Mouse (Mus musculus) lung, embryonic 14.5 days (tissue): ENCODE results near the gene Cep19. TPM values are rescaled to one million over a fixed set of nuclear protein-coding genes. Genes with fewer than 3 reads are reported as not detected.

Source experiments
- ATAC-seq: fragments of 200-750 bp; cut with Nextera tagmentation; 2 replicates; pipeline ENCODE4 v1.8.0; 2017; ENCODE audit warnings: mild to moderate bottlenecking, moderate TSS enrichment, moderate library complexity; ENCODE audit not compliant: insufficient read depth
- DNase-seq: peaks from one replicate; pipeline ENCODE4 v3.0.0-alpha.2; 2015
- H3K27ac ChIP-seq: fragments of 300-500 bp; sonication (generic); 2 replicates; pipeline ENCODE4 v1.5.1; 2014; ENCODE audit warnings: low read depth, mild to moderate bottlenecking, moderate library complexity
- H3K27me3 ChIP-seq: fragments of 300-500 bp; sonication (generic); 2 replicates; pipeline ENCODE4 v1.6.1; 2014; ENCODE audit warnings: low read length, control low read depth; ENCODE audit not compliant: insufficient read depth
- H3K36me3 ChIP-seq: fragments of 300-500 bp; sonication (generic); 2 replicates; pipeline ENCODE4 v1.6.1; 2014; ENCODE audit warnings: control low read depth; ENCODE audit not compliant: insufficient read depth
- H3K4me1 ChIP-seq: fragments of 300-500 bp; sonication (generic); 2 replicates; pipeline ENCODE4 v1.6.1; 2014; ENCODE audit warnings: antibody characterized with exemption, control low read depth; ENCODE audit not compliant: insufficient read depth
- H3K4me2 ChIP-seq: fragments of 300-500 bp; sonication (generic); 2 replicates; pipeline ENCODE4 v1.6.1; 2014; ENCODE audit warnings: mild to moderate bottlenecking
- H3K4me3 ChIP-seq: fragments of 300-500 bp; sonication (generic); 2 replicates; pipeline ENCODE4 v1.5.1; 2014; ENCODE audit warnings: low read depth, low read length
- H3K9ac ChIP-seq: fragments of 300-500 bp; sonication (generic); 2 replicates; pipeline ENCODE4 v1.6.1; 2014
- H3K9me3 ChIP-seq: fragments of 300-500 bp; sonication (generic); 2 replicates; pipeline ENCODE4 v1.6.1; 2016; ENCODE audit warnings: low read depth, low read length, control low read depth
- CTCF ChIP-seq: IDR thresholded peaks from 2 replicates; pipeline ENCODE4 v1.5.1; 2016; ENCODE audit warnings: antibody characterized with exemption, low read depth
- WGBS: fragments of 180-500 bp; shearing (Covaris S2); extraction: QIAGEN DNeasy Blood & Tissue Kit; methylation state at CpG from one replicate; pipeline ENCODE4 v1.1.7; 2014; 5-methylcytosine and 5-hydroxymethylcytosine counted together
- polyA plus RNA-seq: library from polyadenylated mRNA; unstranded; fragments of >200 nt; fragmentation: Nextera tagmentation; extraction: Ambion mirVana; gene quantifications from 2 replicates; pipeline ENCODE4 v1.2.1, GENCODE M21; 2014

Cep19 gene
- polyA plus RNA-seq, 1 experiment from 2014 or later: 33.9 TPM

GRCm38 (mm10) chr16:32108578-32108977 lies 9.0 kb downstream of the Cep19 start:
- no peaks in the 10 kb centered on the region for H3K9me3 ChIP-seq
- no peak overlapping the region for H3K4me3 ChIP-seq
- no peak for TF ChIP-seq CTCF
- no peak overlapping the region for H3K27ac ChIP-seq
- H3K27me3 ChIP-seq: no peaks in the 10 kb centered on the region
- H3K9ac ChIP-seq: no peak overlapping the region
- H3K4me1 ChIP-seq: no peaks in the 10 kb centered on the region
- DNase-seq: no peak
- 91% methylated on average over 2 of the region's 2 CpGs for WGBS
- H3K4me2 ChIP-seq: no peak overlapping the region
- ATAC-seq: no peak
- H3K36me3 ChIP-seq: peaks cover 20% of the 10 kb centered on the region; the same call in 1 of the 2 replicates

GRCm38 (mm10) chr16:32110951-32111699 lies 11.5 kb downstream of the Cep19 start:
- DNase-seq: peak; percentile 50

GRCm38 (mm10) chr16:32113541-32114218 lies 14.1 kb downstream of the Cep19 start:
- H3K4me3 ChIP-seq: no peak overlapping the region
- DNase-seq: peak; percentile 57
- H3K4me2 ChIP-seq: 0 out of 2 replicates have a peak overlapping the region, but pooled peaks have one; percentile 20

More at GRCm38 (mm10) chr16:32110951-32111699, 11.5 kb downstream of the Cep19 start:
- Histone ChIP-seq H3K9me3 (no peaks in the 10 kb centered on the region), H3K4me3 (no peak overlapping the region), H3K36me3 (peaks cover 16% of the 10 kb centered on the region; the same call in 1 of the 2 replicates), H3K27me3 (no peaks in the 10 kb centered on the region), H3K4me2 (no peak overlapping the region), H3K9ac (no peak overlapping the region), H3K4me1 (no peaks in the 10 kb centered on the region), H3K27ac (no peak overlapping the region)
- no peak for TF ChIP-seq CTCF
- 73% methylated on average over 15 of the region's 15 CpGs for WGBS
- ATAC-seq: no peak

GRCm38 (mm10) chr16:32114406-32114805 lies 14.8 kb downstream of the Cep19 start:
- Histone ChIP-seq H3K27me3 (no peaks in the 10 kb centered on the region), H3K4me2 (no peak overlapping the region), H3K9me3 (no peaks in the 10 kb centered on the region), H3K27ac (peak overlapping the region; percentile 9; the same call in 1 of the 2 replicates), H3K9ac (no peak overlapping the region), H3K36me3 (no peaks in the 10 kb centered on the region), H3K4me3 (no peak overlapping the region), H3K4me1 (no peaks in the 10 kb centered on the region)
- whole genome bisulfite sequencing: 77% methylated on average over 10 of the region's 10 CpGs
- ATAC-seq: no peak
- DNase-seq: no peak
- TF ChIP-seq CTCF: no peak

More at GRCm38 (mm10) chr16:32113541-32114218, 14.1 kb downstream of the Cep19 start:
- peak; percentile 66 for ATAC-seq
- TF ChIP-seq CTCF: no peak
- 53% methylated on average over 23 of the region's 23 CpGs for WGBS
- Histone ChIP-seq H3K4me1 (no peaks in the 10 kb centered on the region), H3K27ac (0 out of 2 replicates have a peak overlapping the region, but pooled peaks have one; percentile 20), H3K36me3 (no peaks in the 10 kb centered on the region), H3K9me3 (no peaks in the 10 kb centered on the region), H3K9ac (no peak overlapping the region), H3K27me3 (no peaks in the 10 kb centered on the region)

- no peaks in the 10 kb centered on the region for H3K9me3 ChIP-seq
- peak; percentile 96 for TF ChIP-seq CTCF
- no peaks in the 10 kb centered on the region for H3K27me3 ChIP-seq
- peak overlapping the region; percentile 60; the same call in 1 of the 2 replicates for H3K27ac ChIP-seq
- 11% methylated on average over 15 of the region's 15 CpGs for WGBS
- H3K4me2 ChIP-seq: peak overlapping the region; percentile 29; the same call in 1 of the 2 replicates
- H3K4me3 ChIP-seq: no peak overlapping the region
- peak; percentile 91 for DNase-seq
- 0 out of 2 replicates have a peak overlapping the region, but pooled peaks have one; percentile 13 for H3K9ac ChIP-seq
- no peak for ATAC-seq
- H3K36me3 ChIP-seq: no peaks in the 10 kb centered on the region
- H3K4me1 ChIP-seq: no peaks in the 10 kb centered on the region
These were observed 15.5 kb downstream of the Cep19 start for GRCm38 (mm10) chr16:32114968-32115695.

GRCm38 (mm10) chr16:32115781-32116180 lies 16.2 kb downstream of the Cep19 start:
- Histone ChIP-seq H3K9ac (no peak overlapping the region), H3K4me2 (0 out of 2 replicates have a peak overlapping the region, but pooled peaks have one; percentile 29), H3K27ac (no peak overlapping the region), H3K36me3 (no peaks in the 10 kb centered on the region), H3K4me1 (no peaks in the 10 kb centered on the region), H3K27me3 (no peaks in the 10 kb centered on the region), H3K4me3 (no peak overlapping the region), H3K9me3 (no peaks in the 10 kb centered on the region)
- 41% methylated on average over 6 of the region's 6 CpGs for WGBS
- DNase-seq: no peak
- TF ChIP-seq CTCF: no peak
- ATAC-seq: no peak
